Mouse (Mus musculus): ENCODE data around the gene Tbck.

DNA sequence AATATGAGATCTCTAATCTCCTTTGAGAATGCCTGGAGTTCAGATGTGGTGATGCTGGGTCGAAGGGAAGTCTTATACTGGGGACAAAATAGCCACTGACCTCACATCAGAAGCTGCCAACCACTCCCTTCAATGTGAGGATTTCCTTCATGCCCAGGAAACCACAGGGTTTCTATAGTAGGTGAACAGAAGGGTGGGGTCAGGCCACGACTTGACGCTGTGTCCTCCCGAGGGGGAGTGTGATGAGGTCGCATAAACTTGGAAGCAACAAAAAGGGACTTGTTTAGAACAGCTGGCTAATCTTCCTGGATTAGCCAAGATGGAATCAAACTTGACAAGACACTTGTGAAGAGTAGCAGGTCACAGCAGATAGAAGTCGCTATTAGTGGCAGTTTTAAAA, 189.3 kb downstream of the Tbck start:
- no peak for TF ChIP-seq POLR2A (IDR thresholded peaks at IDR 0.05; ENCODE audit: borderline replicate concordance, low read depth, low read length)
- TF ChIP-seq CTCF (IDR thresholded peaks at IDR 0.05; ENCODE audit: low read depth, low read length): no peak
